Mouse (Mus musculus) fibroblast of lung, adult 2 months (primary cell): ENCODE results near the gene Sdf2l1.
A peak's percentile ranks its signal among the peaks of the same experiment; 100 is the strongest.
"Not testable (repeated sequence)": the region's sequence is repeated elsewhere in the genome, so short reads cannot be mapped to it uniquely, and the experiment has no call there.

Experiments
- DNase-seq: peaks from one replicate; pipeline ENCODE4 v3.0.0-alpha.2; 2011; ENCODE audit warnings: low read depth

Sdf2l1 gene

DNA sequence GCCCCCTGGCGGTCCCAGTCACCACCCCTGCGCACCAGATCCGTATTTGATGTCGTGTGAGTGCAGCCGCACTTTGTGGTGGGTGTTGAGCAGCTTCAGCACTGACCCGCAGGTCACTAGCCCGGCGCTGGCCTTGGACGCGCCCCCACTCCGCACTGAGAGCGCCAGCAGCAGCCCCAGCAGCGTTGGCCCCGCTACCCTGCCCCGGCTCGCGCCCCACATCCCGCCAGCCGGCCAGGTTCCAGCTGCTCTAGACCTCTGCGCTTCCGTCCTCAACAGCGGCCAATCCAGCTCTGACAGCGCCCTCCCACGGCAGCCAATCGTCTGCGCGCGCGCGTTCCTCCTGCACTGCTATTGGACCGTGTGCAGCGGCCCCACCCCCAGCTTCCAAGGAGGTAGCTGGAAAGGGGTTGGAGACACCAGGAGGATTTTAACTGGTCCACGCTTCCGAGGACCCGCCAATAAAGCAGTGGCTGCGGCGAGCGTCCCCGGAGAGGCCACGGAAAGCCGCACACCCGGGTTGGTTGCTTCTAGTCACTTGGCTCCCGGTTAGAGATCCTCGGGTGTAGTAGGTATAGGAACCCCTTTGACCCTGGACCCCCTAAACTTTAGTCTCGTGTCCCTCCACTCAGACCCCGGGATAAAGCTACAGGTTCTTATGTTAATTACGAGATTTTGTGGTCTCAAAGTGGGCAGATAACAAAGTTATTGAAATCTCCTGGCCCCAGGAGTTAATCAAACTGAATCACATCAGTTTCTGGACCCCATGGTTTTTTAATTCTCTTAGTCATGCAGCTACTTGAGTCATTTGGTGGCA, at the start of gene Sdf2l1:
Gene Sdf2l1 (minus strand): TSS at position 295 of the 817 bp plus-strand sequence.
- DNase-seq = peak; percentile 88

DNA sequence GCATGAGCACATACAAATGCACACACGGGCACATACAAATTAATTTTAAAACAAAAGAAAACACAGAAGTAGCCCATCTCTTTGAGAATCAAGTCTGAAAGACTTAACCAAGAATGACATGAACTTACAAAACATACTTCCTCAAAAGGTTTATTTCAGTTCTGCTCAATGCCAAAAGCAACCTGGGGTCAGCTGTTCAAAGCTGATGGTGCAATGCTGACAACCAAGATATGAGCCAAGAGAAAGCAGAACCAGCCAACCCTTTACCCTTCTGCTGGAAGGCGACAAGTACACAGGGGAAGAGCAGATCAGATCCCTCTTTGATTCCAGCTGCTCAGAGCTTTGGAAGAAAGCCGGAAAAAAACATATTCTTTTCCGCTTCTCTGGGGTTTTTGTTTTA, 49.2 kb upstream of the Sdf2l1 start:
- no peak for DNase-seq

DNA sequence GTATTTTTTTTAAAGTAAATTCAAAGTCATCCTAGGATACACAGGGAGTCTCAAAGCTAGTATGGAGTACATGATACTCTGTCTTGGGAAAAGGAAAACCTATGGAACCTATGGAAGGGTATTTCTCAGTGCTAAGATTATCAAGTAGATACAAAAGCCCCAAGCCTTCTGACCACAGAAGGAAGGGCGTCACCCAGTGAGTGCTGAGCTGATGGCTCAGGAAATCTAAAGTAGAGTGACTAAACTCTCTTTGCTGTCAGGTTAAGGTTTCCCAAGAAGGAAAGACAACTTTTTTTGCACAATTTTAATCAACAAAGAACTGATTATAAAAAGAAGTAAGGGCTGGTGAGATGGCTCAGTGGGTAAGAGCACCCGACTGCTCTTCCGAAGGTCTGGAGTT, 47.5 kb upstream of the Sdf2l1 start:
- no peak for DNase-seq

DNA sequence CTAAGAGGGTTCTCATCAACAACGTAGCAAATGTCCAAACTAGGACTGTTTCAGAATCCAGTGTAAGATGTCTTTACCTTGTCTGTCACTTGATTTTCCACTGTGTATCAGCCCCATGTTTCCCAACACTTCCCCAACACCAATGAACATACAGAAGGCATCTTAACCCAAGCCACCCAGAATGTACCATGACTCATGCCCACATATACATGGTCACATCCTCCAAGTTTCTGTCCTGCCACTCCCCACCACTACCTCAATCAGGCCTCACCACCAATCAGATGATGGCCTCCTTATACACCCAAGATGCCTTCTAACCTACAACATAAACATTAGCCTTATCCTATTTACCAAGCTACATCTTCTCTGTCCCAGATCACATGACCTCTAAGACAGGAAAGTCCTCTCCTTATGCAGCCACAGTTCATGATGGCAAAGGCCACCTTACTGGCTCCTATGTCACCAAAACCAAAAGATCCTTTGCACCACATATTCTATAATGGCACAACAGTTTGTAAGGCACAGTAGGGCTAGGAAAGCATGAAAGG, 45.5 kb upstream of the Sdf2l1 start:
- no peak for DNase-seq

DNA sequence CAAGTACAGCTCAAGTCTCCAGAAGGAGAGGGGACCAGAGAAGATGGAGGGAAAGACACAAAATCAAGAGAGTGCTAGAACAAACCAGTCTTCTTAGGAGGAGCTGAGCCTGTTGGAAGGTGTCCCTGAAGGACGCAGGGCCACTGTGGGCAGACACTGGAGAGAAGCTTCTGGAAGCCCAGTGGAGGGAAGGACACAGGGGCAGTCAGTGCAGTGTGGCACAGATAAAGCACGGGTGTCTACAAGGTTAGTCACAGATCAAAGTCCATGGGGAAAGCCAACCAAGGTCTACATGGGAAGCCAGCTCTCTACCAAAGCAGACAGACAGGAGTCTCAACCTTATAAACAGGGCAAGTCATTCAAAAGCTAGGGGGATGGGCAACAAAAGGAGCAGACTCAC, 43.6 kb upstream of the Sdf2l1 start:
- no peak for DNase-seq

DNA sequence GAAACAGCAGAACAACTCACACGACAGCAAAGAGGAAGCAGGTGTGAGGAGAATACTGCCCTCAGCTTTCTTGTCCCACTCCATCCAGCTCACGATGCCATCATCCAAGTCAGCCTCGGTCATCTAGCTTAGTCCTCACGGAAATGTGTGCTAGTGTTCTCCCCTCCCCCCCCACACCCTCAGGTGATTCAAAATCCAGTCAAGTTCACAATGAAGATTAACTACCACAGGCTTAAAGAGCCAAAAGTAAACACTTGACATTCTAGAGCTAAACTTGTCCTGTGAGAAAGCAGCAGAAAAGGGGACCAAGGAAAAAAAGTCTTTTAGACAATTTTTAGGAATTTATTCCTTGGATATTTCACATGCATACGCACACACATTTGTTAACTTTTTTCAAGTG, 35.9 kb upstream of the Sdf2l1 start:
- no peak for DNase-seq

DNA sequence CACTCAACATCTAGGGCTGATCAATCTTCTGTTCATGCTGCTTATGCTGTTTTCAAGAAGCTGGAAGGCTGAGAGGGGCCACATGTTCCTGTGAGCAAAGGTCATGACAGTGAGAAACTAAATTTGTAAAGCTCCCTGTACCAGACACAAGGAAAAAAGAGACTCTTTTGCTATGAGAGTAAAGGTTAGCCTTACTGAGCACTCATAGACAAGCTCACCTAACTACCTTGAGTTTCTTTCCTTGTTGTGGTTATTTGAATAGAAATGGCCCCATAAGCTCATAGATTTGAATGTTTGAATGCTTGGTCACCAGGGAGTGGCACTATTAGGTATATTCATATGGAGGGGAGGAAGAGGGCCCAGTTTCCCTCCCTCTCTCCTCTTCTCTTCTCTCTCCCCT, 35.0 kb upstream of the Sdf2l1 start:
- DNase-seq = no peak

DNA sequence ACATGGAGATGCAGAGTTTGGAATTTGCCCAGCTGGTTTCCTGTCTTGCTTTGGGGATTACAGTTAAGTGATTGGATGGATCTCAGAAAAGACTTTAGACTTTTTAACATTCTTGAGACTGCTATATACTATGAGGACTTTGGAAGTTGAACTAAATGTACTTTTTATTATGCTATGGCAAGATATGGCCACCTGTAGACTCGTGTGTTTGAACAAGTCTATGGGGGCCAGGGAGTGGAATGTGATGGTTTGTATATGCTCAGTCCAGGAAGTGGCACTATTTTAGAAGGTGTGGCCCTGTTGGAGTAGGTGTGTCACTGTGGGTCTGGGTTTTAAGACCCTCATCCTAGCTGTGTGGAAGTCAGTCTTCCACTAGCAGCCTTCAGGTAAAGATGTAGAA, 33.3 kb upstream of the Sdf2l1 start:
- DNase-seq = not testable (repeated sequence)

DNA sequence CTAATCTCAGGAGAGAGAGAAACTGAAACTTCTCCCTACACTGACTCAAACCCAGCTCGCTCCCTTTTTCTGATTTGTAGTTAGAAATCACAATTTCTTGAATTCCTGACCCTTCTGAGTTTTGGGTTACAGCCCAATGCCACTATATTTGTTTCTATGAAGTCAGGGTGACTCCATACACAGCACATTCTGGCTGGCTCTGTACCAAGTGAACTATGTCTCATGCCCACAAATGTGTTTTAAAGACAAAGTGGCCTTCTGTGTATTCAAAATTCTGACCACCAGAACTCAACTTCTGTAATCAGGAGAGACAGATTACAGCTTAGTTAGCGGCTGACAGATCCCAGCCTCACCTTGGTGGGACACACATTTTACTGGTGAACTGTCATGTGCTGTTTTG, 22.2 kb upstream of the Sdf2l1 start:
- peak; percentile 22 for DNase-seq

DNA sequence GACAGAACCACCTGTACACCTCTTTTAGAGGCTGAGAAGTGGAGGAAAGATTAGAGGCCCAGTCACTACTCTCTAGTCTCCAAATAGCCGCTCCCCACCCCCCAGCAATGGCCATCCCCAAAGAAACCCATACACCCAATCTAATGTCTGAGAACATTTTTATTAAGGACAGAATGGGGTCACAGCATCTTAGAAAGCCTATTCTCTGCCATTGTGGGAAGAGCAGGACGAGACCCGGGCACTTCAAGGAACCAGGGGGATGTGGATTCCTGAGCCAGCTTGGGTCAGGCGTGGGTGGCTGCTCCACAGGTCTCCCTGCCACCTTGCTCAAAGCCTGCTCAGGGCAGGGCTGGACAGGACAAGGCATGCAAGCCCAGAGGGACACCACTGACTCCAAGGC, 19.7 kb upstream of the Sdf2l1 start:
- DNase-seq = no peak

DNA sequence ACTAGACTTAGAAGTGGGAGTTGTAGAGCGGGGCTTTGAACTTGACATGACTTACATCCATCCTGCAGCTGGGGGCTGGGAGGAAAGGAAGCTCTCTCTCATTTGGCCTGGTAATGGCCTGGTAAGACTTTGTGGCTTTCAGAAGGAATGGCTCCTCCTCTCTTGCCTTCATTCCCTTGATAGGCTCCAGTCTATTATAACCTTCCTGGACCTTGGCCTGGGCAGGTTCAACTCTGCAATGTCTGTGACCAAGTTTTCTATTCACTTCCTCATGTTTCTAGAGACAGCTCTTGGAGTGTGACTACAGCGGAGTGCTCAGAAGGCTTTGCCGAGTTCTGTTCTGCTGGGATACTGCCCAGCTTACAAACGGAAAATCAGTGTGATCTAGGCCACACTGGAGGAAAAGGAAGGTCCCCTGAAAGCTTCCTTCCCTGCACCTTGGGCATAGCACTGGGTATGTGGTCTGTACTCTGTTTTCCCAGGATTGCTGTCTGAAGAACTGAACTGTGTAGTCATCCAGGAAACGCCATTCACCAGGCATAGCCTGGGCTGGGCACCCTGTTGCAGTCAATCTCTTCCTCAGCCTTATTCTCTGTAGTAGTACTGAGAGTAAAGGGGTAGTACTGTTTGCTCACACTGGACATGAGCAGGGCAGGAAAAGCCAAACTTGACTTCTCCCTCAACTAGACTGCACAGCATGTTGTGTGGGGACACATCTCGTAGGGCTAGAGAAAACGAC, 18.5 kb upstream of the Sdf2l1 start:
- DNase-seq = no peak

DNA sequence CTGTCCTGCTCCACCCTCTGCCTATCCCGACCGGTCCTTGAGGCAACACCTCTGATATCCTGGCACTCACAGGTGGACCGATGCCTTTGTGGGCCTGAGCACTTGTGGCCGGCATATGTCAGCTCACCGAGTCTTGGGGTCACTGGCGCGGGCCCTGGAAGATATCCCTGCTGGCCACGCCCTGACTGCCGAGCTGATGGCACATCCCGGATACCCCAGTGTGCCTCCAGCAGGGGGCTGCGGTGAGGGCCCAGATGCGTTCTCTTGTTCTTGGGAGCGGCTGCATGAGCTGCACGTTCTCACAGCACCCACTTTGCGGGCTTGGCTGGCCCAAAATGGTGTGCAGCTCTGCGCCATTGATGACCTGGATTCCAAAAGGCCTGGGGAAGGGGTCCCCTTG, 15.9 kb upstream of the Sdf2l1 start:
- DNase-seq = no peak

DNA sequence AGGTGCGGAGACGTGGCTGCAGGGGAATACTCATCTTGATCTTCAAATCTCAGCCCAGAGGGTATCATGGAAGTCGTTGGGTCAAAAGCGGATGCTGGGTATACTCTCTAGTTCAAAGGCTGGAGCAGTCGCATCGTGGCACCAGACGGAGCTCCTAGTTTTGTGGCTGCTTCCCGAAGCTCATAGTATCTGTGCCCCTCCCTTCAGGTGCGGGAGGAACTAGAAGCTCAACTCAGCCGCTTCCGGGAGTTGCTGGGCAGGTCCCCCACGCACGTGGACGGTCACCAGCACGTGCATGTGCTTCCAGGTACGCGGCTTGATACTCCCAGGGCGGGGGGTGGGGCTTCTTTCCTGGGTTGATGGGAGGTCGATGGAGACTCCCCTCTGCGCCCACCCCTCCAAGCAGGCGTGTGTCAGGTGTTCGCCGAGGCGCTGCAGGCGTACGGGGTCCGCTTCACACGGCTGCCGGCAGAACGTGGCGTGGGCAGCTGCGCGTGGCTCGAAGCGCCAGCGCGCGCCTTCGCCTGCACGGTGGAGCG, 15.3 kb upstream of the Sdf2l1 start:
- no peak for DNase-seq

DNA sequence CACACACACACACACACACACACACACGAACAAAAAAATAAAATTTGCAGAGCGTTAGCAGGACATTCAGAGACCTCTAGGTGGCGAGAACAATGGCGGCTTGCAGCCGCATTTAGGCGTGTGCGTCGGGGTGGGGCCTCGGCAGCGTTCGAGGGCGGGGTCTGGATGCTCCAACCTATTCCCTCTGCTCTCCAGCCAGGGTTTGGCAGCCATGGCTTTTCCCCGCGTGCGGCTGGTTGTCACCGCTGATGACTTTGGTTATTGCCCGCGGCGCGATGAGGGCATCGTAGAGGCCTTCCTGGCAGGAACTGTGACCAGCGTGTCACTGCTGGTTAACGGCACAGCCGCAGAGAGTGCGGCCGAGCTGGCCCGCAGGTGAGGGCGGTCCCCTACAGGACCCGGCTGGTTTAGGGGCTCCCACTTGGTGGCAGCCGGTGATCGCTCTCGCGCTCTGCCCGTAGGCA, 14.6 kb upstream of the Sdf2l1 start, which contains the start of gene Ccdc116:
Gene Ccdc116 (minus strand): TSS at position 458 of the 464 bp plus-strand sequence.
- peak; percentile 56 for DNase-seq

DNA sequence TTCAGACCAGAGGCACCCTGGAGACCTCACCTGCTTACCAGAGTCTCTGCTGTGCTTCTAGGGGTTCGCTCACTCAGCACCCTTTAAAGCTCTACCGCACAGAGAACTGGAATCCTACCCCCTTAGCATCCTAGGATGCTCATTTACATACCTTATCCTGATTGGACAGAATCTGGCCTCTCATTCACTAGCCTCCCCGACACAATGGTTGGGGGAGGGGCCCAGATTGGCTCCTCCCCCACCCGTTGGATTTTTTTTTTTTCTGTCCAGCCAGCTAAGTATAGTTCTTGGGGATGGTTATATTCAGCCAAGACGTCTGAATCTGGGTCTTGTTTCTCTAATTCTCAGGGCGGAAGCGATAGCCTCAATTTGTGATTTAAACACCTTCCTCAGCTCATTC, 12.2 kb upstream of the Sdf2l1 start, which contains the start of gene Ydjc:
Gene Ydjc (plus strand): TSS at position 283 of the 400 bp plus-strand sequence.
- DNase-seq = no peak

DNA sequence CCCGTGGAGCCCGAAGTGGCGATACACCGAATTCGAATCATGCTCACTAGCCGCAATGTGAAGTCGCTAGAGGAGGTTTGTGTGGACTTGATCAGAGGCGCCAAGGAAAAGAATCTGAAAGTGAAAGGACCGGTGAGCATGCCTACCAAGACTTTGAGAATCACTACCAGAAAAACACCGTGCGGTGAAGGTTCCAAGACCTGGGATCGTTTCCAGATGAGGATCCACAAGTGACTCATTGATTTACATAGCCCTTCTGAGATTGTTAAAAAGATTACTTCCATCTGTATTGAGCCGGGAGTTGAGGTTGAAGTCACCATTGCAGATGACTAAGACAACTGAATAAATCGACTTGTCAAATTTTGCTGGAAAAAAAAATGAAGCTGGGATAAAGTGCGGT, 5.2 kb upstream of the Sdf2l1 start:
- DNase-seq = no peak

DNA sequence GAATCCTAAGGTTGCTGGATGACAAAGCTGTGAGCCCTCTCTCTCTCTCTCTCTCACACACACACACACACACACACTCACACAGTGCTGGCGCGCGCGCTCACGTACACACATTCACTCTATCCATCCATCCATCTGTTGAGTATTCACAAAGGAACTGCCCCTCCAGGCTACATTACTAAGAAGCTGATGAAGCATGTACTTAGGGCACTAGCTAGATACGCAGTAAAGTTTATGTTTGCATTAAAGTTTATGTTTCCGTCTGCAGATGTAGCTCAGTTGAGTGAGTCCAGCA, 670 bp upstream of the Sdf2l1 start:
- no peak for DNase-seq

DNA sequence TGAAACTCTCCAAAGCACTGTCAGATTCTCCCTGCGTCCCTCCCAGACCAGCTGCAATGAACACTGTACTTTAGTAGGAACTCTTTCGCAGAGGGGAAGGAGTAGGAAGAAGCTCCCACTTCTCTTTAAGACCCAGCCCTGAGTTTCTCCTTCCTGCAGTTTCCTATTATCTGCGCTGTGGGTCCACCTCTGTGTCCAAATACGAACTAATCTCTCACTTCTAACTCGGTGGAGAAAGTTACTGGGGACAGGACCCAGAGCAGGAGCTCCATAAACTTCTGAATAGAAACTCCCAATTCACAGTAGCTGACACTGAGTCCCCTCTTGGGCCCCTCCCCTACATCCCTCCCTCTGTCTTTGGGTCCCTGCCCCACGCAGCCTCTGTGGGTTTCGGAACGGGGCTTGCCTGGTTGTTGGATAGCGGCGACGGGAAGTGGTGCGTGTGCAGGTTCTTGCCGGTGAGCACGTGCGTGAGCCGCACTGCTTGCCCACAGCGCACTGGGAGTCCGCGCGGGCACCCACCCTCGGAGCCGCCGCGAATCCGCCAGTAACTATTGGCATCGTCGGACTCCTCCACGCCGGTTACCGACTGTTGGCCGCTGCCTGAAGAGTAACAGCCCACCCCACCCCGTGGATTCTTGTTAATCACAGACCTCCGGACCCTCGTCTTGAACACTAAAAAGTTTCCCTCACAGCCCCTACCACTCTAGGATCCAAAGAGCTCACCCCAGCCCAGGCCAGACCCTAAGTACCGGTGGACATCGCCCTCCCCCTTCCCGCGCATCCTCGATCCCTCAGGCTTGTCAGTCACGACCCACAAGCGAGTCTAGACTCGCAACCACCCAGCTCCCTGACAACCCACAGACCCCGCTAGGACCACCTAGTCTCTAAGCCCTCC, 743 bp downstream of the Sdf2l1 start:
- DNase-seq = no peak

DNA sequence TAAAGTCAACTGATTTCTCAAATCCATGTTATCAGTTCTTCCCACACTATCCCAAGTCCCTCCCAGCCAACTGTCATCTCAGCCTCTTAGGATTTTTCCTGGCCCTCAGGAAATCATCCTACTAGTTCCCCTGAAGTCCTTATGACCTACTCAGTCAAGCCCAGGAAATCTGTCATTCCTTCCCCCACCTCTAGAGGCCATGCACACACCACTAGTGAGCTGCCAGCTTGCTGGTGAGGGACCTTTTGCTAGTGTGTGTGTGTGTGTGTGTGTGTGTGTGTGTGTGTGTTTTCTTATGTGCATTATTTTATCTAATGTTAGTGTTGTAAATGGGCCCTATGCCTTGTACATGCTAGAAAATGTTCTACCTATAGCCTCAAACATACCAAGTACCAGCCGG, 4.9 kb downstream of the Sdf2l1 start:
- DNase-seq = no peak

DNA sequence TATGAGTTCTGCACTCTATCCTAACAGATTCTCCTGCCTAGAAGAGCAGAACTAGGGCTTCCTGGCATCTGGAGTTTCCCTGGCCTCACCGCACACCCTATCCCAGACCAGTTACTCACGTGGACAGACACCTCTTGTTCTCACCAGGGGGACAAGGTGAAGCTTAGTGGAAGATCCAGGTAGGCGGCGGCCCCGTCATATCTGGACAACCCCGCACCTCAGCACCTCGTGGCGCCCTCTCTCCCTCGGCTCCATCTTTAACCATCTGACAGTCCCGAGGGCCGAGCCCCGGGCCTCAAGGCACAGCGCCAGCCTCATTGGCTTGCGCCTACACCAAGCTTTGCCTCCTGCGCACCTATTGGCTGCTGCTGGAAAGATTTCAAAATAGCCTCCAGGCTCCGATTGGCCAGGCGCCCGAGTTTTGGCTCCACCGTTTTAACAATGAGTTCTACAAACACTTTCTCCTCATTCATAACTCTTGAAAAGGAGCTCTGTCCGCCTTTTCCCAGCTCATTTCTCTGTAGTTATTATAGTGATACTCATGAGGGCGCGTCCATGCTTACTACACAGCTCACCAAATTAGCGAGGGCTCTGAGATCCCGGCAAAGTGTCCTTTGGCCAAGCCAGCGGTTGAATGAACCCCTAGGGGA, 7.2 kb downstream of the Sdf2l1 start, which contains the start of gene 2610318N02Rik:
Gene 2610318N02Rik (minus strand): TSS at position 297 of the 650 bp plus-strand sequence.
- no peak for DNase-seq
